Mouse (Mus musculus): ENCODE measurements around the gene Cldn4.

Gene Cldn4

DNA sequence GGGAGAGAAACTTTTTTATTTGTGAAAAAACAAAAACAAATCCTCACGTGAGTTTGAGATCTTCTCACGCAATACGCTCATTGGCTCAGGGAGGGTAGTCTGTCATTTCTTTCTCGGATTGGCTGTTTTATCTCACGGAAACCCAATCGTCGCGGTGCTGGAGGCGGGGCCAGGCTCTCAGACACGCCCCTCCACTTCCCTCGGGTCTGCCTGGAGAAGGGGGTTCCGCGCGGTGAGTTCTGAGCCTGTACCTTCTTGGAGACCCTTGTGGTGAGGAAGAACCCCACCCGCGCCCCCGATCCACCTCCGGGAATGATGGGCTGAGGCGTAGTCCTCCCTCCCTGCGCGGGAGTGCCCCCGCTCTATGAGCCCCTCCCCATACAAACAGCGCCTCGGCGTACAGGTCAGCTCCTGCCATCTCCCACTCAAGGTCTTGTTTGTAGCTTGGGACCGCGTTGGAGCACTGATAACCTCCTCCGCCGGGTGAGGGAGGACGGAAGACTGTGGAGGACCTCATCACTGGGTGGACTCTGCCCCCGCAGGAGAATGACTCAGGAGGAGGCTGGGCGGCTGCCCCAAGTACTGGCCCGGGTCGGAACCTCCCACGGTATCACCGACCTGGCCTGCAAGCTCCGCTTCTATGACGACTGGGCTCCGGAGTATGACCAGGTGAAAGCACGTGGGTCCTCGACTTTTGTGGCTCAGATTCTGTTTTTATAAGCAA lies 14.4 kb downstream of the Cldn4 start, which contains the start of gene Mettl27:
Gene Mettl27, plus strand, starts transcription at position 190 of the 724 bp plus-strand sequence.
- WGBS = under 1% methylated on average over 41 of the region's 41 CpGs

- 90% methylated on average over 2 of the region's 2 CpGs for WGBS
These were observed 16.7 kb downstream of the Cldn4 start for GRCm38 (mm10) chr5:134929988-134930387.

- 89% methylated on average over 4 of the region's 4 CpGs for WGBS
These were observed 20.0 kb downstream of the Cldn4 start for GRCm38 (mm10) chr5:134926726-134927125.

- WGBS = 36% methylated on average over 6 of the region's 6 CpGs
These were observed 23.6 kb downstream of the Cldn4 start for GRCm38 (mm10) chr5:134923141-134923540.

DNA sequence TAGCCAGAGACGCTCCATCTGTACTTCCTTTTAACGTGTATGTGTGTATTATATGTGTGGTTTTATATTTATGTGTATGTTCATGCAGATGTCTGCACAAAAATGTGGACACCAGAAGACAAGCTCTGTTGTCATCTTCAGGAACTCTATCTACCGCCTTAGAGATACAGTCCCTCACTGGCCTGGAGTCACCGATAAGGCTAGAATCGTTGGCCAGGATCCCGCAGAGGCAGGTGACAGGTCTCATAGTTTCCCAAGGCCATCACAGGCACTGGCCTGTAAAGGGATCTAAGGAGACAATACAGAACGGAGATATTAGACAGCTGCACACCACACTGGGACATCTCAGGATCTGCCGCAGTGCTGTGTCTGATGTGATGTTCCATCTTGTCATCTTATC lies 25.6 kb downstream of the Cldn4 start:
- WGBS = 91% methylated on average over 8 of the region's 8 CpGs

DNA sequence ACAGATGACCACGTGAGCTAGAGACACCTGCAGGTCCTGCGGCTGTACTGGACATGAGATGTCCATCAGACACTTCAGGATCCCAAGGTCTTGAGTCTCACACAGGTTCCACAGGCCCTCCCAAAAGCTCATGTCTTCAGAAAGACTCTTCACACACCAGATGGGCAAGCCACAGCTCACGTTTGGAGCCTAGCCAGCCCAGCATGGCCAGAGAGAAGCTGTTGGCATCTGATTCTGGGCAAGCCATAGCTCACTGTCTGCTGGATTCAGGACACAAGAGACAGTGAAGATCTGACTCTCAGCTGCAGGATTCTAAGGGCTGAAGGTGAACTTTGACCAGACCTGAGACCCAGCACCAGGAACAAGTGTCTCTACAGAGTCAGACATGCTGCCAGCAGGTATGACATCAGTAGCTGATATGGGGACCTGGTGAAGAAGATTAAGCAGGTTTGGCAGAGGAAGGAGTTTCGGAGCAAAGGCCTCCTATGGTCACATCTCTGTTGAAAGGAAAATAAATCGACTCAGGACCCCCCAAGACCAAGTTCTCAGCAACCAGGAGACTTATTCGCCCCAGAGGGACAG lies 26.5 kb downstream of the Cldn4 start:
- WGBS = 72% methylated on average over 6 of the region's 6 CpGs

- WGBS = 95% methylated on average over 3 of the region's 3 CpGs
These were observed 27.6 kb downstream of the Cldn4 start for GRCm38 (mm10) chr5:134919097-134919496.

DNA sequence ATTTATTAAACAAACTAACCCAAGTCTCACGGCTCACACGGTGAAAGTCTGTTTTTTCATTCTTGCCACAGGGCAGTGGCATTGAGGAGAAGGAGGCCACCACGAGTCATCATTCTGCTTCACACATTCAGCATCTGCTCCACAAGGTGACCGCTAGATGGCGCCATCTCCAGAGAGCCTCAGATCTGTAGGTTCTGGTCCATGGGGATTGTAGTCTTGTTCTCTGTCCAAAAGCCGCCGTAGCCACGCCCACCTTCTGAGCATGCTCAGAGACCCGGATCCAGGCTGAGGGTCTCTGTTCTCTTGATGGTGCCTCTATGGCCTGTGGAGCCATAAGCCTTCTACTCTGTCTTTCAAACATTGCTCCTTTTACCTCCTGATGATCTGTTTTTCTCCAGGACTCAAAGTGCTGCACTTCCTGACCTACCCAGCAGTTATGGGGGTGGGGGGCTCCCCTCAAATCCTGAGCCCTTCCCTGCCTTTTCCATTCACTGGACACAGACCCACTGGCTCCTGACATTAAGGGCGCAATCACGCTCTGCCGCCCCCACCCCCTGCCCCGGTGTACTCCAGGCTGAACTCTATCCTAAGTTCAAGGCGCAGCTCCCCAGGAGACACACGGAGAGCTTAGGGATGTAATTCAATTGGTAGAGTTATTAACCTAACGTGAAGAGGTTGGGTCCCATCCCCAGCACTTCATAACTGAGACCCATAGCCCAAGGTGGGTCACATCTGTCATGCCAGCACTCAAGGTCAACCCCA lies 28.5 kb downstream of the Cldn4 start:
- 51% methylated on average over 16 of the region's 16 CpGs for WGBS

DNA sequence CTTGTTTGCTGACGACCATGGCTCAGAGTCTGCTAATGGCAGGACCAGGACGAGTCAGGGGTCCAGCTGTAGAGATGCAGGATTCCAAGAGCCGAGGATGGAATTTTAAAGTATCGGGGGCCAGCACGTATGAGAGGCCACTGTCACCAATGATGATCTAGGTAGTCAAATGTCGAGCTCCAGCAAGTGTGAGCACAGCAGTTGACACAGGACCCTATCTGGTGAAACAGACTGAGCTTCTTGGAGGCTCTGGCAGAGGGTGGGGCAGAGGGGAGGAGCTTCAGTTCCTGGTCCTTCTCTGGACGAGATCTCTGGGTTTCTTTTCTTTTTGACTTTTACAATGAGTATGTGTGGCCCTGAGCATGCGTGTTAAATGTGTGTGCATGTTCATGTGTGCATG lies 31.4 kb downstream of the Cldn4 start, which contains the start of gene Cldn13:
Gene Cldn13, minus strand, starts transcription at position 216 of the 400 bp plus-strand sequence.
- 86% methylated on average over 8 of the region's 8 CpGs for WGBS

DNA sequence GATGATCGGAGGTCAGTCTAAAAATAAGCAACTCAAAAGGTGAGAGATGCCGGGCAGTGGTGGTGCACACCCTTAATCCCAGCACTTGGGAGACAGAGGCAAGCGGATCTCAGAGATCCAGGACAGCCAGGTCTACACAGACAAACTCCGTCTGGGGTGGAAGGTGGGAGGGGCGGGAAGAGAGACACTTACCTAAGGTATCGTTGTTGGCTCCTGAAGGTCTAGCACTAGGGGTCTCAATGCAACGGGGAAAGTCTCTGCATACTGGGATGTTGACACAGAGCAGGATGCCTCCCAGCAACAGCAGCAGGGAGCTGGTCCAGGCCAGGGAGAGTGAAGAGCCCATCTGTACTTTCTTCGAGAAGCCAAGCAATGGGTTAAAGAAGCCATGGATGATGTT lies 32.2 kb downstream of the Cldn4 start:
- 91% methylated on average over 8 of the region's 8 CpGs for WGBS

GRCm38 (mm10) chr5:134913753-134914152 lies 33.0 kb downstream of the Cldn4 start:
- WGBS = 94% methylated on average over 4 of the region's 4 CpGs

- WGBS = 88% methylated on average over 3 of the region's 3 CpGs
These were observed 33.4 kb downstream of the Cldn4 start for GRCm38 (mm10) chr5:134913352-134913751.

DNA sequence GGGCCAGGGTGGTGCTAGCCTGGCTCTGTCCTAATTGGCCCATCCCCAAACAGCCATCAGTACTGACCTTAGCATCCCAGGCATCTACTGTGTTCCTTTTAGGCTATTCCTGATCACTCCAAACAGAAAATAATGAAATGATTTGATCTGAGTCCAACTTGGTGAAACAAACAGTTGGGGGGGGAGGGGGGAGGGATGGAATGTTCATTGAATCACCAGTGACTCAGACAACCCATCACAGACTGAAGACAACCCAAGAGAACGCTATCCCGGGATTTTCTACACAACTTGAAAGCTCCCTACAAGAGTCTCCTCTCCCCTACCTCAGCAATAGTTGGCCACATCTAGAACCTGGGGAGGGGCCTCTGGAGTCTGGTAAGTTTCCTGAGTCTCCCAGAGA lies 34.8 kb downstream of the Cldn4 start:
- 85% methylated on average over 2 of the region's 2 CpGs for WGBS

DNA sequence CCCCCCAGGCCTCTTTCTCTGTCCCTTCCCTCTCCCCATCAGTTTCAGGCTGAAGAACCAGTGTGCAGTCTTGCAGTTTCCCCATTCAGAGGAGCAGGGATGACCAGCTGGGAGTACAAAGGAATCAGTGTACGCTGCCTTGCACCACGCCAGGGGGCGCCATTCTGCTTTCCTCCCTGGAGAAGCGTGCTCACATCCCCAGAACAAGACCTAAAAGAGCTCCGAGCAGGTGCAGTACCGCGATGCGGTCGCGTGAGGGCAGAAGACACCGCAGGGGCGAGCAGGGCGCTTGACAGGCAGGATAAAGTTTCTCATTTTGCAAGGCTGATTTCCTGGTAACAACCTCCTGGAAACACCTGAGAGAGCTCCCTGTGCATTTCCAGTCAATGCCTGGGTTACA lies 39.6 kb downstream of the Cldn4 start:
- under 1% methylated on average over 13 of the region's 13 CpGs for WGBS

- 88% methylated on average over 6 of the region's 6 CpGs for whole genome bisulfite sequencing
These were observed 40.1 kb downstream of the Cldn4 start, which contains the start of gene Tmem270 for GRCm38 (mm10) chr5:134906633-134907032. Tmem270 (minus strand) TSS chr5:134906733.

DNA sequence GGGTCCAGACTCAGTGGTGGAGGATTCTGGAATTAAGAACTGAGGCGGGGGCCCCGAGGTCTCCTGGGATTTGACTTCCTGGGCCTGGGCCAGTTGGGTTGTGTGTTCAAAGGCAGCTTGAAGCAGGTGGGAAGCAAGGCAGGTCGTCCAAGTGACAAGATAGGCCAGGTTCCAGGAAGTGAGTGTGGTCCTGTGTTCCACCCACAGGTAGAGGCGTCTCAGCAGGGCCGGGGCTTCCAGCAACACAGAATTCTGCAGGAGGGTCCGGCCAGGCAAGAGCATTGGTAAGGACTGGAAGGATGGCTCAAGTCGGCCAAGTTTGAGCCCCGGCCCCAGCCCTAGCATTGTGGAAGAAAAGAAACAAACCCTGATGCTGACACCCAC lies 45.1 kb downstream of the Cldn4 start:
- 76% methylated on average over 8 of the region's 8 CpGs for WGBS

DNA sequence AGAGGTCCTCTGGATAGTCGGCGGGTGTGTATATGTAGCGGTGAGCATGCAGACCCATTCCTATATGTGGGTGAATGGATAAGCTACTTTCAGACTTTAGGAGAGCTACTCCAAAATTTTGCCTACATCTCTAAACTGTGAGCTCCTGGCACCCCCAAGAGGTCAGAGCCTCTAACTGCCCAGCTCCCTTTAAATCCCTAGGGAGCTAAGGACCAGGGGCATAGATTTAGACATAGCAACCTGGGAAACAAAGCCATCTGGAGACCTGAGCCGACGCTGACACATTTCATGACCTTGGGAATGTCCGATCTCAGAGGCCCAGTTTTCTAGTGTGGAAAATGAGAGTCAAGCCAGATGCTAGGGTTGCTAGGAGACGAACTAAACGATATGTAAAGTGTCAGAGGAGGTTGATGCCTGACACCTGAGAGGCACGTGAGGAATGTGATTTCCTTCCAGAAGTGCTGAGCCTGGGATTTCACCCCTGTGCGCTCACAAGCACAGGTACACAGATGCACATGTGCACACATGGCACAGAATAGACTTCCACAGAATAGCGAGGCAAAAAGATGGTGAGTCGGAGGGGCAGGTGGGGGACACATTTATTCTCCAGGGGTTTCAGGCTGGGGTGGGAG lies 45.6 kb downstream of the Cldn4 start:
- WGBS = 46% methylated on average over 12 of the region's 12 CpGs

DNA sequence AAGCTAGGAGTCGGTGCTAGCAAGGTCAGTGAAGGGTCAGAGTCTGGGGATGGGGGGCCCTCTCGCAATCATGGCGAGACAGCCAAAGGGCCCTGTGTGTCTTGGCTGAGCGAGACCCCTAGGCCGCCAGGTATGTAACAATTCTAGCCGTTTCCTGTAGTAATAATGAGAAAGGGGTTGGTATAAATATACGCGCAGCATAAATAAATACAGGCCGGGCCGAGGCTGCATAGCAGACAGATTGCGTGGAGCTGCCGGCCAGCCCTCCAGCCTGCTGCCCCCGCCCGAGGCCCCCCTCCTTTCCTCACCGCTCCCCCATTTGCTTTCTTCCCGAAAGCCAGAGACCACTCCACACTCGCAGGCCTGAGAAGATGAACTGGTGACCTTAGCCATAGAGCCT lies 49.1 kb downstream of the Cldn4 start:
- 80% methylated on average over 17 of the region's 17 CpGs for WGBS

DNA sequence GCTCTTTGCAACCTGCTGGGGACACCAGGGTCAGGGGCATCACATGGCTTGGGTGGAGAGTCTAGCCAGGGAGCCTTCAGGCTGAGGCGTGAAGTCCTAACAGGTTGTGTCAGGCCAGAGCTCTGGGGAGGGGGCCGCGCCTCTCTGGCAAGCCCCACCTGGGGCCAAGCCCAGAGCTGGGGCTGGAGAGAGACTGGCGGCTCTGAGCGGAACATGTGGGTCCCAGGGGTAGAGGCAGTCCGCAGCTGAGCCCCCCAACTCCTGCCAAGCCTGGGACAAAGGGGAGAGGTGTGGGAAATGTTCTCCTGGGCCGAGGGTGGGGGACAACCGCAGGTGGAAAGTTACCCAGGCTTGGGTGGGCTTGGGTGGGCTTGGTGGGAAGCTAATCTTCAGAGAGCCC lies 49.8 kb downstream of the Cldn4 start:
- 89% methylated on average over 8 of the region's 8 CpGs for WGBS

GRCm38 (mm10) chr5:134895291-134895690 lies 51.4 kb downstream of the Cldn4 start:
- 86% methylated on average over 8 of the region's 8 CpGs for WGBS
